Mouse (Mus musculus): ENCODE data around the gene Ank2.

The Ank2 gene

GRCm38 (mm10) chr3:127015175-127015574 is 484.0 kb downstream of the Ank2 start:
- DNase-seq: no peak

GRCm38 (mm10) chr3:127013976-127014375 is 485.2 kb downstream of the Ank2 start:
- no peak for DNase-seq

GRCm38 (mm10) chr3:127012525-127012924 is 486.6 kb downstream of the Ank2 start:
- DNase-seq: peak; percentile 63 to 77

- DNase-seq: no peak
These were observed 493.1 kb downstream of the Ank2 start for GRCm38 (mm10) chr3:127005898-127006673.

- peak; percentile 32 to 34 for DNase-seq
These were observed 494.1 kb downstream of the Ank2 start for GRCm38 (mm10) chr3:127004860-127005633.

GRCm38 (mm10) chr3:127003946-127004345 is 495.2 kb downstream of the Ank2 start:
- no peak for DNase-seq

- DNase-seq: no peak
These were observed 500.4 kb downstream of the Ank2 start for GRCm38 (mm10) chr3:126998742-126999112.

GRCm38 (mm10) chr3:126998008-126998741 is 501.0 kb downstream of the Ank2 start:
- peak; percentile 55 to 65 for DNase-seq

- peak; percentile 35 to 42 for DNase-seq
These were observed 501.7 kb downstream of the Ank2 start for GRCm38 (mm10) chr3:126997391-126998007.

GRCm38 (mm10) chr3:126996721-126997120 is 502.4 kb downstream of the Ank2 start:
- no peak for DNase-seq

GRCm38 (mm10) chr3:126995970-126996369 is 503.2 kb downstream of the Ank2 start:
- peak; percentile 25 to 48 for DNase-seq

- DNase-seq: peak in 1 of 2 experiments; percentile 31
These were observed 505.0 kb downstream of the Ank2 start for GRCm38 (mm10) chr3:126994149-126994548.

GRCm38 (mm10) chr3:126989936-126990335 is 509.2 kb downstream of the Ank2 start:
- DNase-seq: peak in 1 of 2 experiments; percentile 24

GRCm38 (mm10) chr3:126986687-126987086 is 512.5 kb downstream of the Ank2 start:
- DNase-seq: no peak

GRCm38 (mm10) chr3:126982814-126983213 is 516.3 kb downstream of the Ank2 start:
- no peak for DNase-seq

- DNase-seq: no peak
These were observed 518.0 kb downstream of the Ank2 start for GRCm38 (mm10) chr3:126981163-126981562.

GRCm38 (mm10) chr3:126979635-126980034 is 519.5 kb downstream of the Ank2 start:
- DNase-seq: no peak

- DNase-seq: peak; percentile 79 to 84
These were observed 520.3 kb downstream of the Ank2 start for GRCm38 (mm10) chr3:126978768-126979410.

GRCm38 (mm10) chr3:126977399-126977798 is 521.8 kb downstream of the Ank2 start:
- peak; percentile 17 to 39 for DNase-seq

- DNase-seq: no peak
These were observed 522.4 kb downstream of the Ank2 start for GRCm38 (mm10) chr3:126976793-126977192.

- no peak for DNase-seq
These were observed 523.7 kb downstream of the Ank2 start for GRCm38 (mm10) chr3:126975409-126975808.

- DNase-seq: no peak
These were observed 525.6 kb downstream of the Ank2 start for GRCm38 (mm10) chr3:126973551-126973950.

All from cerebellum, postnatal 10 days (tissue).